Mouse (Mus musculus) c-Kit-positive CD71-positive TER-119-positive erythroid progenitor cells, embryonic 14.5 days (primary cell): Measurements from ENCODE around the gene Susd1.
"Not testable (repeated sequence)": the region's sequence is repeated elsewhere in the genome, so short reads cannot be mapped to it uniquely, and the experiment has no call there.

Experiments
- DNase-seq: peaks from one replicate; pipeline ENCODE4 v3.0.0-alpha.2; 2013; ENCODE audit warnings: low spot score

The Susd1 gene

DNA sequence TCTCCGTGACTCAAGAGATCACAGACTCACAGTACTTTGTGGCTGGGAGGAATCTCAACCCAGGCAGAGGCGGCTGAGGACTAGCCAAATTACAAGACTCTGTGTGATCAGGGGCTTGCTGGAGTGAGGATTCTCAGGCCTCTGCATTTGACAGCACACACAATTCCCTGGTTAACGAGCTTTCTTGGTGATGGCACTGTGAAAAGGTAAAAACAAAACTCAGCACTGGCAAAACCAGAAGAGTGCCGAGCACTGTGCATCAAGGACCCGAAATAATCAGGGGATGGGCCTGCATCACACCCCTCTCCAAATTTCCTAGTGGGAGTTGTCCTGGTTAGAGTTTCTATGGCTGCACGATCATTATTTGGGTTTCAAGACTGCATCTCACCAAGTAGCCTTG is 116.4 kb downstream of the Susd1 start:
- no peak for DNase-seq

DNA sequence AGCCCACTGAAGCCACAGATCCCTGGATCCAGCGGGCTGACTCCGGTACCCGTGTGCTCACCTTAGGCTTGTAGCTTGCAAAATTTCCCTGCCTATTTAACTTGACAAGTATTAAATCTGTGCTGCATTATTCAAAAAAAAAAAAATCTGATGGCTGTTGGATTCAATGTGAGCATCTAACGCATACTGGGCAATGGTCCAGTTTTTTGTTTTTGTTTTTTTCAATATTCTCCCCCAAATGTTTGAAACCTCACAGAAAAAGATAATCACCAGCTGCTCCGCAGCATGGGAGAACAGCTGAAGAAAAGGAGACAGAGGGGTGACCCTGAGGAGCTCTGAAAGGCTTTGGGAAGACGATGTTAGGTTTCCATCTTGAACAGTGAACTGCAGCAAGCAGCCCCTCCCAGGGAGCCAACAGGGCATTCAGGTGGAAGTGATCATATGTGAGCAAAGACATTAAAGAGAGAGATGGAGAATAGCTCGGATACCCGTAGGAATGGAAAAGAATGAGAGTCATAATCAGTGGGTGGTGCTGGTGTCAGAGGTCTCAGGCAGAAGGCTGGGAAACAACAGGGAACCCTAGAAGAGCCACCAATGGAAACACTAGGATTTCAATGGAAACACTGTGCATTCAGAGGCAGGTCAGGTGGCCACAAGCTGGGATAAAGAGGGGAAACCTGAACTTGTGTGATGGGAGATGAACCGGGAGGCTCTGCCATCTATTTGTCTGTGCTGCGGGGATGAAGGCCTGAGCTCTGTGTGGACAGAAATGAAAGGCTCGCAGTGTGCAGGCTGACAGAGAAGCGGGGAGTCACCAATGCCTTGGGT is 117.0 kb downstream of the Susd1 start:
- DNase-seq = no peak

DNA sequence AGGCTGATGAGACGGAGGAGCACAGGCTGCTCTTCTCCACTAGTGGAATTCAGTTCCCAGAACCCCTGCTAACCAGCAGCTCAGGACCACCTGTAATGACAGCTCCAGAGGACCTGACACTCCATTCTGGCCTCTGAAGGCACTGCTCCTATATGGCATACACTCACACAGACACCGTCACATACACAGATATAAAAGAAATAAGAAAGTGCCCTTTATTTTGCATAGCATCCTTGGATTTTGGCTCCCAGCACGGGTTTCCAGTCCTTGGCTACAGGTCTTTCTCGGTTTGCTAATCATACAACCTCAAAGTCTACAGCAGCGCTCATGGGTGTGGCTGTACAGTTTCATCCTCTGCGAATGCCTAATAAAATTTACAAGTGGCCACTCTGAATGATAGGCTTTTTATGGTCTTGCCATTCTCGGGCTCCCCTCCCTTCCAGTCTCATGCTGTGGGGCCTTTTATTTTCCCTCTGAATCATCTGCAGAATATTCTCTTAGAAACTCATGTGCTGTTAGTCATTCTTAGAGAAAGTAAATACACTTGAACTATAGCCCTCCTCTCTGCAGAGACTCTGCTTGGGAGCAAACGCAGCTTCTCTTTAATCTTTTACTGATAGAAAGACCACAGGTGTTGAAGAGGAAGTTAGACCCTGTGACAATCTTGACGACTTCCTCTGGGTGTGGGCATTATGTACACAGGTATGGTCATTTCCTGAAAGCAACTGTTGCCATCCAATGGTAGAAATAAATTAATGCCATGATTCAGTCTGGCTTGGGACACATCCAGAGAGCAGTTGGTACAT is 119.1 kb downstream of the Susd1 start:
- no peak for DNase-seq

DNA sequence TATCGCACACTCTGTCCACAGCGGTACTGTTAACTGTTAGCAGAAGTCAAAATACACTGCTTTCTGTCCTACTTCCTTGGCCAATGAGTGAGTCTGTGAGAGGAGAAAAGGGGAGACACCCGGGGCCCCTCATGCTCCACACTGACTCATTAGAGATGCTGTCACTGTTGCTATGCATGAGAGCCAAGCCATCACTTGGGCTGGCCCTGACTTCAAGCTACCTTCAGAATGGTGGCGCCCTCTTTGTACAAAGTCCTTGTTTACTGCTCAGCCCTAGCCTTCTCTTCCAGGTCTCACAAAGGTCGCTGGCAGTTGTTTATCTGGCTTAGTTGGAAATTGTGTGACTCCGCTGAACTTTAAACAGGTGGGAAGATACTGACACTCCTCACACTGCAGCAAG is 119.8 kb downstream of the Susd1 start:
- no peak for DNase-seq

DNA sequence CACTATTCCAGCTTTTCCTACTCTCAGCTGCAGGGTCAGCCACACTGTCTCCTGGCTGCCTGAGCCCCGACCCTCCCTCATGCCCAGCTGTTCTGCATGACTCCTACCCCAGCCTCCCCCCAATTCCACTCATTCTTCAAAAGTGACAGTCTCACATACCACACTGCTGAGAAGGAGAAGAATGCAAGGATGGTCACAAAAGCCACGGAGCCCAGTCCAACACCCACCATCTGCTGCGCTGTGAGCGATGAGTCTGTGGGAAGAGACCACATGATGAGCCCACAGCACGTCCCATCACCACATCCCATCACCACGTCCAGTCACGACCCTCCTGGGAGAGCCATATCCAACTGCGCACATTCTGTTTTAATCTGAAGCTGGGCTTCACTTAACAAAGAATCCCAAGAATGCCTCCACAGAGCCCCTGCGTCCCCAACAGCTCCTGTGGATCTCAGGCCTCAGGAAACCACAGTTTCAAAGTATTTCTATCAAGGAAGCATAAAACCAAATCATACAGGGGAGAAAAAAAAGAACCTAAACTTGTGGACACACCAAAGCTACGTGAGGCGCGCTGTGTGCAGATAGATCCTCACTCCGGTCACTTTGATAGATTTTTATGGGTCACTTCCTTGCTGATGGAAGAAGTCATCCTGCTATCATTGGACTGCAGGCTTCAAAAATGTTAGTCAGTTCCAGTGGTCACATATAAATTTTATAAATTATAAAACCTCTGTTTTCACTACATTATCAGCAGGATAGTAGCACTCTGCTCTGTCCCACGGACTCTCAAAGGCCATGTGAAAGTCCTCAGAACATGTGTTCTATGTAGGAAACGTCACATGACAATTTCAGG is 122.7 kb downstream of the Susd1 start:
- DNase-seq = no peak

DNA sequence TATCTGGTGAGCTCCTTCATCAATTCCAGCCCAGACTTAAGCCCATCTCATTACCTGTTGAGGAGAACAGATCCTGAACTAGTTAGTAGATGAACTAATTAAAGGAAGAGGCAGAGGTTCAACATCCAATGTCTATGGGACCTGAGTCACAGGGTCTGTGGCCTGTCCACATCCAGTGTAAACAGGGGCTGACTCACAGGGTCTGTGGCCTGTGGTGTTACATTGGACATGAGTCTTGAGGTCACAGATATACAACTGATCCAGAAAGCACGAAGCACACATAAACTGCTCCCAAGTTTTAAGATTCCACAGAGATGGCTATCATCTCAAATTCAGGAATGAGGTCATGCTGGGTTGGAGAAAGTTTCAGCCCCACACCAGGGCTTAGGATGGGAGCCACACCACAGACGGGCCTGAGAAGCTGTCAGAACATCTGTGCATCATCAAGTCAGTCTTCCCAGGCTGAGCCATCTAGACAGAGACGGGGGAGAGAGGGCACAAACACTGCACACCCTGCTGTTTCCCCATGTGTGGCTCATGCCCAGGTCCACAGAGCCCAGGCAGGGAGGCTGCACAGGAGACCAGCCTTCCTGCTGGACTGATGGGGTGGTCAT is 123.4 kb downstream of the Susd1 start:
- DNase-seq = no peak

DNA sequence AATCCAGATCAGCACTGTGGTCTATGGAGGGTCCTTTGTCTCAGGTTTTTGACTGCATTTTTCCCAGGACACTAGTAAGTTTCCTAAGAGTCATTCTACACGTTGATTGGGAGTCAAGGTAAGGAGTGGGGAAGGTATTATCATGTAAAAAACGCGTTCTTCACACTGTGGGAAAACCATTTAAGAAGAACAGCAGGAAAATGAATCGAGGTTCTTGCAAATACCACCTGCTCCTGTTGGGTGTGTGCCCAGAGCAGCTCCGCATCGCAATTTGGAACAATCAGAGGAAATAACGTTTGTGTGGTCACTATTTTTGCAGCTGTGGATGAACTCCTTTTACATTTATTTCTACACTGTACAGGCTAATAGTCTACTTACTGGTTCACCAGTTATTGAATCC is 125.5 kb downstream of the Susd1 start:
- DNase-seq = no peak

DNA sequence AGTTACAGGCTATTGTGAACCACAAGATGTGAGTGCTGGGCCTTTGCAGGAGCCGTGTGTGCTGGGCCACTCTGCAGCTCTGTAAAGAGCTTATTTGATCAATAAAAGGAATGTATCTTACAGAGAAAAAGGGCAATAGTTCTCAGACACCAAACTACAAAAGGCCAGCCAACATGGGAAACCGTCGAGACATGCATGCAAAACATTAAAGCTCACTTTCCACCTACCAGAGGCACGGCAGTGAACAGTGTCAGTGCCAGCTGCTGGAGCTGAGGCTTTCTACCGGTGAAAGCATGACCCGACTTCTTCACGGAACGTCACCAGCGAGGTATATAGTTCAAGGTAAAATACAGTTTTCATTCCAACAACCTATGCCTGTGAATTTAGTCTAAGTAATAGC is 127.8 kb downstream of the Susd1 start:
- no peak for DNase-seq

DNA sequence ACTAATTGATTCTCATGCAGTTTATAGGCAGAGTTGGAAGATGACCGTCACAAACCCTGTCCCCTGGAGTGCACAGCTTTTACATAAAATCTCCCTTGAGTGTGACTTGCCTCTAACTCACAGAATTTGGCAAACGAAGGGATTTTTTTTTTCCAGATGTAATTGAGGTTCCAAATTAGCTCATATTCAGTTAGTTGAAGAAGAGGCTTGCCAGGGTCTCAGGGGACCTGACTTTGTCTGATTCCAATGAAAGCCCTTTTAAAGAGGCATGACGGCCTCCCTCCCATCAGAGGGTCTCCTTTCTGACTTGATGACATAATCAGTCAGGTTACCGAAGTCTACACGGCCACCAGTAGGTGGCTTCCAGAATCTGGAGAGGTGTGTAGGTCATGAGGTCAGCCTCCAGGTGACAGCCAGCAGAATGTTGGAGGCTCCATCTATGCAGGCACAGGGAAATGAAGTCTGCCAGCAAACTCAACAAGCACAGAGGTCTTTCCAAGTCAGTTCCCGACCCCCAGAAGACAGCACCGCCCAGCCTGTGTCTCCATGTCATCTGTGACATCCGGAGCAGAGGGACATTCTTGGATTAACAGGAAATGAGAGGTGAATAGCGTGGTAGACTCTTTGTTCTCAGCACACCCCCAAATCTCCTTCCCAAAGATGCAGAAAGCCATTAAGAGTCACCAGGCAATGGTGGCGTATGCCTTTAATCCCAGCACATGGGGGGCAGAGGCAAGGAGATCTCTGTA is 130.4 kb downstream of the Susd1 start:
- no peak for DNase-seq

DNA sequence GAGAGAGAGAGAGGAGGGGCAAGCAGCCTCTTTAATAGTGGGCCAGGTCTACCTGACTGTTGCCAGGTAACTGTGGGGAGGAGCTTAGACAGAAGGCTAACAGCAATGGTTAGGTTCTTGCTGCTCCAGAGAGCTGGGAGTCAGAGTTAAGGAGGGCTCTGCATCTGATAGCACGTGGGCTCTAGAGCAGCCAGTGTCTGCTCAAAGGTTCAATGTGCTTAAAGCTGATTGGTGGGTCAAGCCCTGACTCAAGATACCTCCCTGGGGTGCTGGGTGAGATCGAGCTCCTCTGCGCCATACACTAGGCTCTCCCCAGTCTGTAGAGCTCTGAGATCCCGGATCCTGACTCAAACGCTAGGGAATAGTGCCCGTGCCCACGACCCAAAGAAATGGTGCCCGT is 136.0 kb downstream of the Susd1 start:
- DNase-seq = no peak

DNA sequence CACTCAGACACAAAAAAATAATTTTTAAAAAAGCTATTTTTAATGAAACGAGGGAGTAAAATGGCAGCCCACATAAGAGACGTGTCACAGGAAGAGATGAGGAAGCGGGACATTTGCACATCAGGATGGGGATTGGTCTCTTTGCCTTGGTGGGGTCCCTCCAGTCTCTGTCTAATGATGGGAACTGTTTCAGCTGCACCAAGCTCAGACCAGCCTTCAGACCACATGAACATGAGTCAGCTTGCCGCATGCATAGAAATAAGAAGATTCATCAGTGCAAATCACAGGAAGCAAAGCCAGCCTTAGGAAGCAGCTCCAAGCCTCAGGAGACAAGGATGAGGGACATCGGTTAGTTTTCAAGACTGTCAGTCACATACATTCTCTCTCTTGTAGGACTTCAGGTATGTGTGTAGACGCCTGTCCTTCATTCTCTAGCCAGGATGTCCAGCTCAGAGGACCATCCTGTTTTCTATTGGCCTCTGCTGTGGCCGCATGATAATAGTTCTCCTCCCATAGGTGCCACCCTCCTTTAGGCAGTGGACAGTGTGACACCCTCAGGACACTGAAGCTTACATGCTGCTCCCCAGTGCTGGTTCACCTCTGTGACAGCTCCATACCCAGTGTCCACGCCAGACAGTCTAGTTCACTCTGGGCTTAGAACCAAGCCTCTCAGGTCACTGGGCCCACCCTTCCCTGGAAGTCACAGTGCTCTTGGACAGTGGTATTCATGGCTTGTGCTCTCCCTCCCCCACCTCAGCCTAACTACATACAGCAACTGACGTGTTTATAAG is 137.2 kb downstream of the Susd1 start:
- no peak for DNase-seq

DNA sequence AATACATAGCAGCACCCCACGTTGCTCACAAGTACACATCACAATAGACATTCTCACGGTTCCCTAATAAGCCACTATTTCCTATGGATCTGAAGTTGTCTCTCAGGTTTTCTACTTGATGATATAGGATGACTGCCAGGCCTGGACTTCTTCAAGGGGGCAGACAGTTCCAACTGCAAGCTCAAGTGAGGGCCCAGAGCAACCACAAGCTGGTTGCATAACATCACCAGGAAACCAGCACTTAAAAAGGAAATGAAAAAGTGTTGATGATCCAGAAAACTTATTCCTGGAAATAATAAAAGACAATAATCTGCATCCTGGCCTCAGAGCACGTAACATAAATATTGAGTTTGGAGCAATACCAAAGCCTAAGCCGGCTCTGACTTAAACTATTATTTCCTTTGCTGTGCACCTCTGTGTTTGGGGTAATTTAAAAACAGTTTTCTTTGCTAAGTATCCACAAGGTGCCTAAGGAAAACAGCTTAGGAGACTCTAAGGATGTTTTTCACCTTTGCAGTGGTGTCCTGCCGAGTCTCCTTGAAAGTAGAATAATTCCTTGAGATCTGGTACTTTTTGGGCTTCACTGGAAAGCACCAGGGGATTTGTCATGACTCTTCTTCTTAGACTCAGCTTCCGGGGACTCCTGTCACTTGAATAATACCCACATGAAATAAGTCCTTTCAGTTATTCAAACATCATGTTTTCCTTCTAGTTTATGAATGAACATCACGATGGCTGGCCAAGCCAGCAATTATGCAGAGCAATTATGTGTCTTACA is 139.5 kb downstream of the Susd1 start:
- DNase-seq = no peak

DNA sequence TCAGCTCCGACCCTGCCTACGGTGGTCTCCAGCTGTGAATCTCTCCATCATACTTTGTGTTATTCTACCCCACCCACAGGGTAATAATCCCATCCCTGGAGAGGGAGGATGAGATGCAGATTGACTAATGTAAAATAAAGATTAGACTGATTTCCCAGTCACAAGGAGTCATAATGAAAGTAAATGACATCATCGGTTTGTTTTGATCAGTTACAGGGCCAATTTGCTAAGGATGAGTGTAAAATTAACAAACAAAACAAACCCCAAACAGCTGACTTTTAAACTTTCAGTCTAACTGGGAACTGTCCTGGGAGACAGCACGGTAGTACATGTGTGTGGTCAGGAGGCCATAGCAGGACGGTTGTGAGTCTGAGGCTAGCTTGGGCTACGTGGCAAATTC is 143.3 kb downstream of the Susd1 start:
- no peak for DNase-seq

DNA sequence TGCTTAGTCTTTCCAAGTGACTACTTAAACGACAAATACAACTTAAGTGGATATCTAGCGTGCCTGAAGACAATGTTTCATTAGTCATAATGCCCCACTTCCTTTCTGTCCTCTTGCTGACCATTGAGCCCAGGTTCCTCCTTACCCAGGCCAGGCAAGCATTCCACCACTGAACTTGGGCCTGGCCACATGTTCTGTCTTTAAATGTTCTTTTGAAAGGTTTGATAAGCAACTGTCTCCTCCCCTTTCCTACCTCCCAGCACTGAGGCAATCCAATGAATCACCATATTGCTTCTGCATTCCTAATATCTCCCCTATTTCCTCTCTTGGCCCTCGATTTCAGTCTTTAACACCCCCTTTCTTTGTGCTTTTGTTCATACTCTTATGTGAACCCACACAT is 143.8 kb downstream of the Susd1 start:
- DNase-seq = no peak

DNA sequence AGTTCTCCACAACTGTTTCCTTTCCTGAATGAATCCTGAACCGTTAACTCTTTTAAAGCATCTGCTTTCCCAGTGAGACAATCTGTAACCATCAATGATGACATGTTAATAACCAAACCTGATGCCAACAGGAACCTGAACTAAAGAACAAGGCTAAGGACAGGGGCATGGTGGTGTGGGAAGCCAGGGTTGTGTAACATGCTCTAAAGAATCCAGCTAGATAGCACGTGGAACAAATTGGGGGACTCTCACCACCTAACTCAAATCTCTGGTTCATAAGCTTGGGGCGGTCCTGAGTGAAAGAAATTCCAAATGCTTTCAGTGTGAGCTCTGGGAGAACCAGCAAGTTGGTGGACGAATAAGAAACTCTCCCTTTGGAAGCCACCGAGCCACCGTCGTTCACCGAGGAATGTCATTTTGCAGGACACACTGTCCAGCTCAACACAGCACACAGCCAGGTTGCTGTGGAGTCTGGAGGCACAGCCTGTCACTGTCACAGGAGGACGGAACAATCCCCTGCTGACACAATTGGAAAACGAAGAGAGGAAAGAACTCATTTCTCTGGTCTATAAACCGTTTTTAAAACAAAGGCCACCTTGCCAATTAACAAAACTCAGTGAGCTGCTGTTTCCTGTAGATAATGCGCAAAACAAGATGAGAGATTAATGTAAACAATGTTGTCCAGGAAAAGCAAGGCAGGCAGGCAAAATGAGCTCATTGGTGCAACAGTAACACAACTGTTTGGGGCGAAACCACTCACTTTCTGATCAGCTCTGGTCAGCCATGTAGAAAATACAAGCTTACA is 146.3 kb downstream of the Susd1 start:
- DNase-seq = no peak

DNA sequence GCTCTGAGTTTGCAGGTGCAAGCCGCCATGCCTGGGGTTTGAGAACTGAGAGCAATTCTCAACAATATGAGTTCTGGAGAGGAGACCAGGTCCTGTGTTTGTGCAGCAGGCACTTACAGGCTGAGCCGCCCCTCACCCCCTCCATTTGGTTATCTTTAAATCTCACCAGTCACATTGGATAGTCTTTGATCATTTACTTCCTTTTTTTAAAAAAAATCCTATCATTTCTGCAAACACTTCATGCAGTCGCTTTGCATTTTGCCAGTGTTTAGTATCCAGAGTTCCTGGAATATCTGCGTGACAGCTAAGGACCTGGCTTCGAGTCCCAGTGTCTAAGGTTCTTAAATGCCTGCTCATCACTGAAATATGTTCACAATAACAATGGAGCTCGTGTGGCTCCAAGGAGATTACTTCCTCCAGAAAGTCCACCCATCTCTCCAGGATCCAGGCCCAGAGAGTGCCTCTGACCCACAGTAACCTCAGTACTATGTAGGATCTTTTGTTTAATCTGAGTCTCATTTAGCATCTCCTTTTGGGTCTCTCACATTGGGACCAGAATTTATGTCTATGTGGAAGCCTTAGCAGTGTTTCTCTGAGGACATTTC is 147.4 kb downstream of the Susd1 start:
- no peak for DNase-seq

DNA sequence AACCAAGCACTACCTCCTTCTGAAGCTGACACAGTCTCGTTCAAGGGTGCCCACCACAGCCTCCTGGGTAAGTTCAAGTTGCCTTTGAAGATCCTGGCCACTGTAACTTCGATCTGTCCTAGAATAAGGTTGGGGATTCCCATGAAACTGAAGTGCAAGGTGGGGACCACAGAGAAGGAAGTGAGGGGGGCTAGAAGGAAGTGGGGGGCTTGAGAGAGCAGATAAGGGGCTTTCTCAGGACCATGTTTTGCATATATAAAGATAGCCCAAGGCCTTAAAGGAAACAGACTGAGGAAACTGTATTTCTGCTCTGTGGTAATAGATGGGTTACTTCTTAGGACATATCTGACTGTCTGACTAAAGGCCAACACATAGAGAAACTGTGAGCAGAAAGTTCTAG is 151.3 kb downstream of the Susd1 start:
- no peak for DNase-seq

DNA sequence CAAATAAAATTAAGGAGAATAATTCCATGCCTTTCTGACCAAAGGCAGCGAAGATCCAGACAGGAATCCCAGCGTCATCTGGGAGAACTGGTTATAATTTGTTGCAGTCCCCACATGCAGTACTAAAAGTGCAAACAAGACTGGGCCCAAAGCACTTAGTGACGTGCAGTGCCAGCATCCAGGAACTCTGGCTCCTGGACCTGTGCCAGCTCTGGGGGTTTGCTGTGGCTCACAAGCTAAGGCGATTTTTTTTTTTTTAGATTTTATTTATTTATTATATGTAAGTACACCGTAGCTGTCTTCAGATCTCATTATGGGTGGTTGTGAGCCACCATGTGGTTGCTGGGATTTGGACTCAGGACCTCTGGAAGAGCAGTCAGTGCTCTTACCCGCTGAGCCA is 152.1 kb downstream of the Susd1 start:
- not testable (repeated sequence) for DNase-seq
